Mouse (Mus musculus): ENCODE data around the gene B9d1. TPM values are rescaled to one million over a fixed set of nuclear protein-coding genes. Genes with fewer than 3 reads are reported as not detected.

Gene B9d1
- total and polyA plus RNA-seq, 2 experiments from 2014 or later = 26.8 to 27.5 TPM

GRCm38 (mm10) chr11:61540642-61541041, 35.7 kb downstream of the B9d1 start:
- Histone ChIP-seq H3K4me2 (ENCODE audit: low read depth) (no peak overlapping the region), H3K27me3 (ENCODE audit: insufficient read depth, low read length) (no peaks in the 10 kb centered on the region), H3K27ac (ENCODE audit: low read depth, low read length) (no peak overlapping the region), H3K9me3 (ENCODE audit: low read length) (no peaks in the 10 kb centered on the region), H3K9ac (no peak overlapping the region), H3K4me1 (ENCODE audit: insufficient read depth) (no peaks in the 10 kb centered on the region), H3K36me3 (ENCODE audit: insufficient read depth) (peaks cover 12% of the 10 kb centered on the region; the same call in 1 of the 2 replicates), H3K4me3 (ENCODE audit: low read depth, low read length) (no peak overlapping the region)
- DNase-seq = no peak
- no peak for TF ChIP-seq CTCF (IDR thresholded peaks at IDR 0.05; ENCODE audit: low read depth)
- no peak for ATAC-seq
- WGBS = 78% methylated on average over 7 of the region's 7 CpGs

- Histone ChIP-seq H3K27ac (ENCODE audit: low read depth, low read length) (no peak overlapping the region), H3K9ac (no peak overlapping the region), H3K4me3 (ENCODE audit: low read depth, low read length) (no peak overlapping the region), H3K27me3 (ENCODE audit: insufficient read depth, low read length) (no peaks in the 10 kb centered on the region), H3K4me1 (ENCODE audit: insufficient read depth) (no peaks in the 10 kb centered on the region), H3K36me3 (ENCODE audit: insufficient read depth) (peaks cover 17% of the 10 kb centered on the region), H3K4me2 (ENCODE audit: low read depth) (no peak overlapping the region), H3K9me3 (ENCODE audit: low read length) (no peaks in the 10 kb centered on the region)
- no peak for TF ChIP-seq CTCF (IDR thresholded peaks at IDR 0.05; ENCODE audit: low read depth)
- no peak for ATAC-seq
- no peak for DNase-seq
- 97% methylated on average over 2 of the region's 2 CpGs for WGBS
These were observed 36.2 kb downstream of the B9d1 start for GRCm38 (mm10) chr11:61541106-61541505.

GRCm38 (mm10) chr11:61545586-61545985, 40.6 kb downstream of the B9d1 start:
- 93% methylated on average over 2 of the region's 2 CpGs for WGBS
- Histone ChIP-seq H3K36me3 (ENCODE audit: insufficient read depth) (peaks cover 15% of the 10 kb centered on the region), H3K9ac (no peak overlapping the region), H3K9me3 (ENCODE audit: low read length) (no peaks in the 10 kb centered on the region), H3K27me3 (ENCODE audit: insufficient read depth, low read length) (no peaks in the 10 kb centered on the region), H3K27ac (ENCODE audit: low read depth, low read length) (no peak overlapping the region), H3K4me1 (ENCODE audit: insufficient read depth) (no peaks in the 10 kb centered on the region), H3K4me3 (ENCODE audit: low read depth, low read length) (no peak overlapping the region), H3K4me2 (ENCODE audit: low read depth) (no peak overlapping the region)
- no peak for DNase-seq
- TF ChIP-seq CTCF (IDR thresholded peaks at IDR 0.05; ENCODE audit: low read depth) = no peak
- ATAC-seq = no peak

- no peak overlapping the region for H3K27ac ChIP-seq (ENCODE audit: low read depth, low read length)
- ATAC-seq (no peak), DNase-seq (no peak)
- WGBS = 95% methylated on average over 10 of the region's 10 CpGs
- peaks cover 15% of the 10 kb centered on the region for H3K36me3 ChIP-seq (ENCODE audit: insufficient read depth)
- no peak overlapping the region for H3K9ac ChIP-seq
- TF ChIP-seq CTCF (IDR thresholded peaks at IDR 0.05; ENCODE audit: low read depth) = no peak
- no peak overlapping the region for H3K4me2 ChIP-seq (ENCODE audit: low read depth)
- no peaks in the 10 kb centered on the region for H3K4me1 ChIP-seq (ENCODE audit: insufficient read depth)
- H3K27me3 ChIP-seq (ENCODE audit: insufficient read depth, low read length) = no peaks in the 10 kb centered on the region
- no peak overlapping the region for H3K4me3 ChIP-seq (ENCODE audit: low read depth, low read length)
- H3K9me3 ChIP-seq (ENCODE audit: low read length) = no peaks in the 10 kb centered on the region
These were observed 41.5 kb downstream of the B9d1 start for GRCm38 (mm10) chr11:61546452-61546851.

GRCm38 (mm10) chr11:61547710-61548109, 42.8 kb downstream of the B9d1 start:
- Histone ChIP-seq H3K4me2 (ENCODE audit: low read depth) (no peak overlapping the region), H3K9me3 (ENCODE audit: low read length) (no peaks in the 10 kb centered on the region), H3K4me3 (ENCODE audit: low read depth, low read length) (no peak overlapping the region), H3K9ac (no peak overlapping the region), H3K36me3 (ENCODE audit: insufficient read depth) (peaks cover 15% of the 10 kb centered on the region), H3K27me3 (ENCODE audit: insufficient read depth, low read length) (no peaks in the 10 kb centered on the region), H3K4me1 (ENCODE audit: insufficient read depth) (no peaks in the 10 kb centered on the region), H3K27ac (ENCODE audit: low read depth, low read length) (no peak overlapping the region)
- no peak for DNase-seq
- no peak for TF ChIP-seq CTCF (IDR thresholded peaks at IDR 0.05; ENCODE audit: low read depth)
- WGBS = 89% methylated on average over 4 of the region's 4 CpGs
- ATAC-seq = no peak

DNA sequence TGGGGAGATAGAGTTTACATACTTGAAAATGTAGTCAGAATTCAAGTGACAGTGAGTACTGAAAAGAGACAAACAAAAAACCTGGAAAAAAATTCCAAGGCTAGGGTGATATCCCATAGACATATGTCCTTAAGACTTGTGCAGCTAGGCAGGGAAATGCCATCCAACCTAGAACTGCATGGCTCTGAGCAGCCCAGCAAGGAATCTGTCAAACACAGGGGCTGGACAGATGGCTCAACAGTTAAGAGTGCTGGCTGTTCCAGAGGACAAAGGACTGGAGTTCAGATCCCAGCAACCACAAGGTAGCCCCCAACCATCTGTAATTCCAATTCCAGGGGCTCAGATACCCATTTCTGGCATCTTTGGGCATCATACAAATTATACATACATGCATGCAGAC, 45.7 kb downstream of the B9d1 start:
- Histone ChIP-seq H3K4me3 (ENCODE audit: low read depth, low read length) (no peak overlapping the region), H3K27me3 (ENCODE audit: insufficient read depth, low read length) (no peaks in the 10 kb centered on the region), H3K27ac (ENCODE audit: low read depth, low read length) (no peak overlapping the region), H3K9ac (no peak overlapping the region), H3K4me2 (ENCODE audit: low read depth) (no peak overlapping the region), H3K36me3 (ENCODE audit: insufficient read depth) (peaks cover 12% of the 10 kb centered on the region), H3K4me1 (ENCODE audit: insufficient read depth) (no peaks in the 10 kb centered on the region), H3K9me3 (ENCODE audit: low read length) (no peaks in the 10 kb centered on the region)
- TF ChIP-seq CTCF (IDR thresholded peaks at IDR 0.05; ENCODE audit: low read depth) = no peak
- no peak for ATAC-seq
- DNase-seq = no peak

GRCm38 (mm10) chr11:61553015-61553754, 48.2 kb downstream of the B9d1 start:
- Histone ChIP-seq H3K9me3 (ENCODE audit: low read length) (no peaks in the 10 kb centered on the region), H3K27ac (ENCODE audit: low read depth, low read length) (no peak overlapping the region), H3K36me3 (ENCODE audit: insufficient read depth) (no peaks in the 10 kb centered on the region), H3K27me3 (ENCODE audit: insufficient read depth, low read length) (no peaks in the 10 kb centered on the region), H3K9ac (no peak overlapping the region), H3K4me3 (ENCODE audit: low read depth, low read length) (no peak overlapping the region), H3K4me2 (ENCODE audit: low read depth) (no peak overlapping the region), H3K4me1 (ENCODE audit: insufficient read depth) (no peaks in the 10 kb centered on the region)
- TF ChIP-seq CTCF (IDR thresholded peaks at IDR 0.05; ENCODE audit: low read depth) = no peak
- DNase-seq (no peak), ATAC-seq (no peak)
- WGBS = 61% methylated on average over 3 of the region's 3 CpGs

All from forebrain, postnatal 0 days (tissue).